ENCODE assay signal across 13 mouse cellular contexts in the genomic region with DNA sequence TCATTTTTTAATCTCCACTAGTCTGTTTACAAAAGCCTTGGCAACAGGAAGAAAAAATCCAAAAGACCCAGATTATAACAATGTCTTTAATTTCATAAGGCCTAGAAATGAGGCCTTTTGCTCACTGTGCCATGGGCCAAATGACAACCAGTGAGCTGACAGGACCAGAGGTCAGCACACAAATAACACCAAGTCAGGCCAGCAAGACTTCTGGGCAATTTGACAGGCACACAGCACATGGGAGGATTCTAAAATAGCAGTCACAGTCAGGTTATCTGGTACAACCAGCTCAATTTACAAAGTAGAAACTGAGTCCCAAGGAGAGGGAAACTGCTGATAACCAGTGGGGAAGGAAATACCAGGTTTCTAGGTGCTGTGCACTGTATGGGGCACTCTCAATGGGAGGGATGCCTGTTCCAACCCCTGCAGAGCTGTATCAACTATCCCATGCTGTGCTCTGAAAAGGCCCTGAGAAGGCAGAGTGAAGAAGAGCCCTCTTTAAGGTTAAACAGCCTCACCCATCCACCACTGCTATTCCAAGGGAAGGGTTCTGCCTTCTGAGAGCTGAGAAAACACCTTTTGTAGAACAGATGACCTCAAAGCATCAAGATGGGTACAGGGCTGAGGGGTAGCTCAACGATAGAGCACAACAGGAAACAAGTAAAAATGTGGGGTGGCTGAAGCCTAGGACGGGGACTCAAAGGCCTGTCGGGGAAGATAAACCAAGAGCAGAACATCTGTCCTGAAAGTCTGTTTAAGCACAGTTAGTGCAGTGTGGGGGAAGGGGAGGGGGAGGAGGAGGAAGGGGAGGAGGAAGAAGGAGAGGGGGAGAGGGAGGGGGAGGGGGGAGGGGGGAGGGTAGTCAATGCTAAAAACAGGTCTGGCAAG.
DNase-seq lines count a peak whose midpoint lies in the region; ATAC-seq and TF ChIP-seq lines count a peak whose summit lies in the region.
"Had no signal": no experiment of that assay in that cellular context is flagged by ENCODE, and none has a peak within 500 bp of the region (broad histone marks: within the 10 kb centered on the region; RNA-seq: fewer than 3 reads in every experiment).

No protein-coding gene starts in this region.

- TF ChIP-seq POLR2A in spleen, adult 2 months (IDR thresholded peaks at IDR 0.05; ENCODE audit: low read depth, low read length), result no peak

- no peak overlapping the region for H3K9ac ChIP-seq in liver, postnatal 0 days (replicated peaks)
- H3K9ac ChIP-seq in forebrain, embryonic 12.5 days, result no peak overlapping the region
- H3K9ac ChIP-seq: embryonic facial prominence, embryonic 15.5 days; forebrain, postnatal 0 days; heart, embryonic 15.5 days; hindbrain, embryonic 15.5 days had no signal

- WGBS in spleen, adult 2 months, result 41% methylated on average over 3 of the region's 3 CpGs
- 44% methylated on average over 3 of the region's 3 CpGs for WGBS in liver, postnatal 0 days (ENCODE audit: insufficient replicate concordance)
- WGBS in forebrain, embryonic 12.5 days, result 62% methylated on average over 3 of the region's 3 CpGs

- no peaks in the 10 kb centered on the region for H3K9me3 ChIP-seq in liver, postnatal 0 days (ENCODE audit: low read length)
- no peaks in the 10 kb centered on the region for H3K9me3 ChIP-seq in forebrain, embryonic 12.5 days
- H3K9me3 ChIP-seq: embryonic facial prominence, embryonic 15.5 days; heart, embryonic 15.5 days; hindbrain, embryonic 15.5 days had no signal

- no peaks in the 10 kb centered on the region for H3K36me3 ChIP-seq in spleen, adult 2 months (ENCODE audit: control insufficient read depth, insufficient read depth, low read length)
- H3K36me3 ChIP-seq in liver, postnatal 0 days (replicated peaks; ENCODE audit: insufficient read depth, low read length), result no peaks in the 10 kb centered on the region
- no peaks in the 10 kb centered on the region for H3K36me3 ChIP-seq in forebrain, embryonic 12.5 days (replicated peaks)
- H3K36me3 ChIP-seq: embryonic facial prominence, embryonic 15.5 days; heart, embryonic 15.5 days; hindbrain, embryonic 15.5 days had no signal

- H3K4me1 ChIP-seq in spleen, adult 2 months (ENCODE audit: control insufficient read depth, insufficient read depth, insufficient read length), result no peaks in the 10 kb centered on the region; the same call in 1 of the 2 replicates
- H3K4me1 ChIP-seq in liver, postnatal 0 days (ENCODE audit: insufficient read depth), result peaks cover 9% of the 10 kb centered on the region
- H3K4me1 ChIP-seq in forebrain, embryonic 12.5 days, result no peaks in the 10 kb centered on the region
- H3K4me1 ChIP-seq: embryonic facial prominence, embryonic 15.5 days; heart, embryonic 15.5 days; hindbrain, embryonic 15.5 days had no signal

- no peak overlapping the region for H3K4me3 ChIP-seq in spleen, adult 2 months (ENCODE audit: extremely low read depth, insufficient read depth, insufficient read length)
- no peak overlapping the region for H3K4me3 ChIP-seq in liver, postnatal 0 days (ENCODE audit: low read depth, low read length)
- no peak overlapping the region for H3K4me3 ChIP-seq in forebrain, embryonic 12.5 days (replicated peaks)
- H3K4me3 ChIP-seq: embryonic facial prominence, embryonic 15.5 days; heart, embryonic 15.5 days; hindbrain, embryonic 15.5 days had no signal

- no peak overlapping the region for H3K4me2 ChIP-seq in liver, postnatal 0 days (ENCODE audit: low read depth, low read length)
- no peak overlapping the region for H3K4me2 ChIP-seq in forebrain, embryonic 12.5 days
- H3K4me2 ChIP-seq: embryonic facial prominence, embryonic 15.5 days; heart, embryonic 15.5 days; hindbrain, embryonic 15.5 days had no signal

- TF ChIP-seq CTCF in spleen, adult 2 months (IDR thresholded peaks at IDR 0.05; ENCODE audit: extremely low read depth, insufficient read depth, insufficient read length, insufficient replicate concordance), result no peak
- no peak for TF ChIP-seq CTCF in liver, postnatal 0 days (IDR thresholded peaks at IDR 0.05; ENCODE audit: low read depth)

- peak overlapping the region; percentile 29; the same call in 1 of the 2 replicates for H3K27ac ChIP-seq in spleen, adult 2 months (ENCODE audit: insufficient read depth, low read length)
- H3K27ac ChIP-seq in liver, postnatal 0 days (ENCODE audit: low read depth), result peak overlapping the region; percentile 55; the same call in 1 of the 2 replicates
- no peak overlapping the region for H3K27ac ChIP-seq in forebrain, embryonic 12.5 days
- H3K27ac ChIP-seq: embryonic facial prominence, embryonic 15.5 days; heart, embryonic 15.5 days; hindbrain, embryonic 15.5 days had no signal

- peak; percentile 86 for ATAC-seq in liver, postnatal 0 days
- ATAC-seq in frontal cortex, adult (ENCODE audit: low TSS enrichment), result no peak
- ATAC-seq in forebrain, embryonic 12.5 days (ENCODE audit: low FRiP score), result no peak
- ATAC-seq: activated CD4-positive, CD25-positive, alpha-beta regulatory T cell, adult 4 months; forebrain, postnatal 0 days had no signal

- no peaks in the 10 kb centered on the region for H3K27me3 ChIP-seq in spleen, adult 2 months (ENCODE audit: control insufficient read depth, insufficient read depth, low read length)
- H3K27me3 ChIP-seq in liver, postnatal 0 days (ENCODE audit: insufficient read depth, low read length), result no peaks in the 10 kb centered on the region
- H3K27me3 ChIP-seq in forebrain, embryonic 12.5 days, result 0 out of 2 replicates have a peak, but pooled peaks cover 10% of the 10 kb centered on the region
- H3K27me3 ChIP-seq: hindbrain, embryonic 15.5 days had no signal

- peak; percentile 47 for TF ChIP-seq EP300 in liver, postnatal 0 days (IDR thresholded peaks at IDR 0.05; ENCODE audit: low read depth)

- DNase-seq in gastrocnemius, adult 18-20 months (ENCODE audit: low spot score), result peak; percentile 54
- no peak for DNase-seq in gastrocnemius, postnatal 4 days (ENCODE audit: low spot score in 2 of 2)
- DNase-seq in spleen, adult 2 months (ENCODE audit: low read depth in 1 of 2, low spot score in 2 of 2), result no peak
- no peak for DNase-seq in spleen, postnatal 10 days (ENCODE audit: low spot score in 2 of 2)
- no peak for DNase-seq in liver, postnatal 0 days
- DNase-seq in lung, adult 18-20 months, result no peak
- DNase-seq: forebrain, postnatal 0 days had no signal
